Mouse (Mus musculus) liver, embryonic 15.5 days (tissue): ENCODE data around the gene Cdpf1. TPM values are rescaled to one million over a fixed set of nuclear protein-coding genes. Genes with fewer than 3 reads are reported as not detected.
A peak's percentile ranks its signal among the peaks of the same experiment; 100 is the strongest.

Experiments used
- ATAC-seq: fragments of 200-750 bp; cut with Nextera tagmentation; 2 replicates; pipeline ENCODE4 v1.8.0; 2017; ENCODE audit warnings: moderate number of reproducible peaks, mild to moderate bottlenecking, moderate library complexity; ENCODE audit not compliant: insufficient read depth
- H3K27ac ChIP-seq: fragments of 300-500 bp; sonication (generic); replicated peaks from 2 replicates; pipeline ENCODE4 v1.5.1; 2015; ENCODE audit warnings: mild to moderate bottlenecking, inconsistent platforms
- H3K27me3 ChIP-seq: fragments of 300-500 bp; sonication (generic); 2 replicates; pipeline ENCODE4 v1.6.1; 2015; ENCODE audit warnings: mild to moderate bottlenecking, inconsistent platforms
- H3K36me3 ChIP-seq: fragments of 300-500 bp; sonication (generic); replicated peaks from 2 replicates; pipeline ENCODE4 v1.6.1; 2015; ENCODE audit warnings: moderate library complexity, mild to moderate bottlenecking, inconsistent platforms
- H3K4me1 ChIP-seq: fragments of 300-500 bp; sonication (generic); replicated peaks from 2 replicates; pipeline ENCODE4 v1.6.1; 2015; ENCODE audit warnings: inconsistent platforms
- H3K4me2 ChIP-seq: fragments of 300-500 bp; sonication (generic); 2 replicates; pipeline ENCODE4 v1.6.1; 2015; ENCODE audit warnings: moderate library complexity, mild to moderate bottlenecking, inconsistent platforms
- H3K4me3 ChIP-seq: fragments of 300-500 bp; sonication (generic); replicated peaks from 2 replicates; pipeline ENCODE4 v1.5.1; 2015; ENCODE audit warnings: mild to moderate bottlenecking, inconsistent platforms
- H3K9ac ChIP-seq: fragments of 300-500 bp; sonication (generic); 2 replicates; pipeline ENCODE4 v1.6.1; 2015; ENCODE audit warnings: moderate library complexity, mild to moderate bottlenecking, inconsistent platforms
- H3K9me3 ChIP-seq: fragments of 300-500 bp; sonication (generic); replicated peaks from 2 replicates; pipeline ENCODE4 v1.6.1; 2016; ENCODE audit warnings: inconsistent platforms
- whole genome bisulfite sequencing: fragments of 180-500 bp; shearing (Covaris S2); methylation state at CpG from one replicate; pipeline ENCODE4 v1.1.7; 2015; ENCODE audit warnings: mixed read lengths; ENCODE audit not compliant: insufficient replicate concordance; 5-methylcytosine and 5-hydroxymethylcytosine counted together
- polyA plus RNA-seq: library from polyadenylated mRNA; unstranded; fragments of >200 nt; fragmentation: Nextera tagmentation; extraction: Ambion mirVana; gene quantifications from 2 replicates; pipeline ENCODE4 v1.2.1, GENCODE M21; 2015

Cdpf1 gene
- polyA plus RNA-seq, 1 experiment from 2014 or later: 20.9 TPM

DNA sequence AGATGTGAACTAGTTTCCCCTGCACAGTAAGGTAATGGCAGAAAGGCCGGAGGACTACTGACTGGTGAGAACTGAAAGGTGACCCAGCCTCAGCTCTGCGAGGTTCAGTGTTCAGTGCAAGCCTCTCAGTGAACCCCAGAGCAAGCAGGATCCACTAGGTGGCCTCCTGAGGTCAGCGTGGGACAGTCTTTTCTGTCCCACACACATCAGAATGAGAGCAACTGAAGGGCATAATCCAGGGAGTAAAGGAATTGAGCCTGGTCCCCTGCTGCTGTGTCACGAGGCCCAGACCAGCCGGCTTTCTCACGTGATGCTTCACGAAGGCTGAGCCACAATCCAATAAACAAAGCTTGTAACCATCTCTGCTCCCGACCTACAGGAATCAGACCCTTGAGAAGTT, 3.1 kb downstream of the Cdpf1 start:
- no peak for ATAC-seq
- H3K36me3 ChIP-seq: no peaks in the 10 kb centered on the region
- no peaks in the 10 kb centered on the region for H3K27me3 ChIP-seq
- no peak overlapping the region for H3K4me2 ChIP-seq
- H3K9me3 ChIP-seq: no peaks in the 10 kb centered on the region
- H3K9ac ChIP-seq: no peak overlapping the region
- H3K4me1 ChIP-seq: peaks cover 38% of the 10 kb centered on the region
- WGBS: 68% methylated on average over 8 of the region's 8 CpGs
- H3K27ac ChIP-seq: no peak overlapping the region
- H3K4me3 ChIP-seq: no peak overlapping the region

DNA sequence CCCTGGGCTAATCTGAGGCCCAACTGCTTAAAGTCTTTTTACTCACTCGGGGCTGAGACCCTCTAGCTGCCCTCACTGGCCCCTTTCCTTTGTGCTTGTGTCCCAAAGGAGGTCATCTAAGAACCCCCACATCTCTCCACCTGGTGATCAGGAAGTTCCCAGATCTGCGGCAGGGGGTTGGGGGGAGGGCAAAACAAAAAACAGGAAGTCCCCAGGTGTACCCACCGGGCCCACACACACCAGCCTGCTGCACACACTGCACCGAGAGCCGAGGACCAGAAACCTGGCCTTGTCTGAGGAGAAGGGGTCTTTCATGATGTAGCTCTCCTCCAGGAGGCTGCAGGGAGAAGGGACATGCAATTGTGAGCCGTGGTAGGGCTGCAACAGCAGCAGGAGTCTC, 3.5 kb downstream of the Cdpf1 start:
- Histone ChIP-seq H3K9ac (no peak overlapping the region), H3K36me3 (no peaks in the 10 kb centered on the region), H3K4me3 (no peak overlapping the region), H3K4me1 (peaks cover 34% of the 10 kb centered on the region), H3K9me3 (no peaks in the 10 kb centered on the region), H3K27ac (no peak overlapping the region), H3K27me3 (no peaks in the 10 kb centered on the region), H3K4me2 (no peak overlapping the region)
- no peak for ATAC-seq
- WGBS: 54% methylated on average over 6 of the region's 6 CpGs

DNA sequence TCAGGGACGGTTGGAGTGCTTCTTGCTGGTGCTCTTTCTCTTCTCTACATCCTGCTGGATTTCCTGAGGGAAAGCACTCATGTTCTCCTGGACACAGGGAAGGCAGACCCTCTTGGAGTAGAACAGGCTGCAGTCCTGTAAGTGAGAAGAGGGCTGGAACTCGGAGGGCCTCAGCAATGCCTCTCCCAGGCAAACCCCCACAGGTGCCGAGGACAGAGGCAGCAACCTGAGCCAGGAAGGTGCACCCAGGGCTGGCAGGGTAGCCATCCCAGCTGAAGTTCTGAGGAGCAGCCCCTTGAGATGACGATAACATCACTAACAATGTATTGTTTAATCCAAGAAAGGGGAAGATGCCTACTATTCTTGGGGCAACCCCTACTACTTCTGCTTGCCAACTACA, 4.1 kb downstream of the Cdpf1 start:
- no peaks in the 10 kb centered on the region for H3K27me3 ChIP-seq
- no peak overlapping the region for H3K9ac ChIP-seq
- 55% methylated on average over 4 of the region's 4 CpGs for WGBS
- H3K4me2 ChIP-seq: no peak overlapping the region
- no peaks in the 10 kb centered on the region for H3K36me3 ChIP-seq
- H3K9me3 ChIP-seq: no peaks in the 10 kb centered on the region
- H3K4me1 ChIP-seq: peaks cover 29% of the 10 kb centered on the region
- no peak overlapping the region for H3K27ac ChIP-seq
- no peak for ATAC-seq
- no peak overlapping the region for H3K4me3 ChIP-seq

DNA sequence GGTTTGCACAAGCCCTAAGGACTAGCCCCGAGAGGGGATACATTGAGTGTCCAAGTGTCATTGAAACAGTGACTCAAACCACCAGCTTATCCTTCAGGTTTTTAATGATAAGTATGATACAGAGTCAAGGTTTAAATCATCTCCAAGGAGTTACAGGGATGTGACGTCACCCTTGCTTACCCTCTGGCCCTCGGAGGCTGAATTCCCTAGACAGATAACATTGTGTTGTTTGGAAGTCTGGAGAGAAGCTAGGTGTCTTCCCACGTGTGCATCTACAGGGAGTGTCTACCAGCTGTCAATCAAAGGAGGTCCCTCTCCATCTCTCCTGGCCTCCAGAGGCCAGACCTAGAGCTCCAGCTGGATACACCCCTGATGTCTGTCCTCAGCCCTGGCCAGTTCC, 4.6 kb downstream of the Cdpf1 start:
- no peak for ATAC-seq
- H3K27ac ChIP-seq: no peak overlapping the region
- no peaks in the 10 kb centered on the region for H3K9me3 ChIP-seq
- no peak overlapping the region for H3K4me3 ChIP-seq
- H3K4me2 ChIP-seq: no peak overlapping the region
- H3K9ac ChIP-seq: no peak overlapping the region
- no peaks in the 10 kb centered on the region for H3K27me3 ChIP-seq
- H3K4me1 ChIP-seq: peaks cover 24% of the 10 kb centered on the region
- H3K36me3 ChIP-seq: no peaks in the 10 kb centered on the region
- 61% methylated on average over 4 of the region's 4 CpGs for WGBS

DNA sequence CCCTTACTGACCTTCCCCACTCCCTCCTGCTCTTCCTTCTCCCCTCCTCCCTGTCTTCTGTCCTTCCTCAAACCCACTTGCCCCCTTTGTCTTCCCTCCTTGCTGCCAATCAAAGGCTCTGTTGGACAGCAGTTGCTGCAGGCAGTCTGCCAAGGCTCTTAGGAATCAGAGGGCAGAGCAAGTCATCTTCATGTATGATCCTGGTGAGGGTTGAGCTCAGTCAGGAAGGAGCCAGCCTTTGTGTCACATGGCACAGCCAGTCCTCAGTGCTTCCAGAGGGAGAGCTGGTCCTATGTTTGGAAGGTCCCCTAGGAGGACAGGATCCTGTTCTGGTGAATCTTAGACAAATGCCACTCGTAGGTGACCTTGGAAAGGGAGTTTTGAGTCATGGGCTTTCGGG, 8.6 kb downstream of the Cdpf1 start:
- Histone ChIP-seq H3K4me3 (no peak overlapping the region), H3K9me3 (no peaks in the 10 kb centered on the region), H3K27me3 (no peaks in the 10 kb centered on the region), H3K27ac (no peak overlapping the region), H3K4me1 (no peaks in the 10 kb centered on the region), H3K36me3 (peaks cover 14% of the 10 kb centered on the region; the same call in 1 of the 2 replicates), H3K4me2 (no peak overlapping the region), H3K9ac (no peak overlapping the region)
- ATAC-seq: no peak
- WGBS: 54% methylated on average over 2 of the region's 2 CpGs

DNA sequence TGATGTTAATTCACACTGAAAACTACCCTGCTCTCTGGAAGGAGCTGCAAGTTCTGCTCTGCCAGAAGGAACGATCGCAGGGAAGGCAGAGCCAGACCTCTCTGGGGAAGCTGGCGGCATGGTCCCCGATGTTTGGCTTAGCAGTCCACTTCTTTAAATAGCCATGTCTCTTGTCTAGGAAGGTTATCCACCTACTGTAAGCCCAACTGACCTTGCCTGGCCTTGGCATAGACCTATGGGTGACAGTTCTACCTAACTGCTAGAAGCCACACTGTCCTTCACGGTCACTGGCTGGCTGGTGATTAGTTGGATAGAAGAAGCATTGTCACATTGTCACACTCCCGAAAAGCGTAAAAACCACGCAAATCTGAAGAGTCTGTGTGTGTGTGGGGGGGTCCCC, 12.8 kb downstream of the Cdpf1 start:
- H3K4me1 ChIP-seq: no peaks in the 10 kb centered on the region
- H3K4me2 ChIP-seq: no peak overlapping the region
- no peak overlapping the region for H3K9ac ChIP-seq
- H3K27ac ChIP-seq: no peak overlapping the region
- WGBS: 74% methylated on average over 8 of the region's 8 CpGs
- no peak for ATAC-seq
- no peak overlapping the region for H3K4me3 ChIP-seq
- H3K36me3 ChIP-seq: peaks cover 18% of the 10 kb centered on the region; the same call in 1 of the 2 replicates
- H3K27me3 ChIP-seq: no peaks in the 10 kb centered on the region
- H3K9me3 ChIP-seq: no peaks in the 10 kb centered on the region

DNA sequence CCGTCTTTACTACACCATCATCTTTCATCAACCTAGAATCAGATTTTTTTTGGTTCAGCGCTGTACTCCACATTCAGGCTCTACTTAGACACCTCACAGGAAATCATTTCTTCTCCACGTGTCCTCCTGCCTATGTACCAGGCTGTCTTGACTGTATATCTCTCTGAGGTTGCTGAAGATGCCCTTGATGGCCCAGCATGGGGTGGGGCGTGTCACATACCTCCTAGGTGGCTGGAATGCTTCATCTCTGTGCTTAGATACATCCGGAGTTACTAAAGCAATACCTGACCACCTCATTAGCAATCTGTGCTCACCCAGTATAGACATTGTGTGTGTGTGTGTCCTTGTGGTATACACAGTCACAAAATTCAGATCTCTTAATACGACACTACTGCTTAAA, 16.0 kb downstream of the Cdpf1 start:
- 49% methylated on average over 6 of the region's 6 CpGs for WGBS
- no peak for ATAC-seq
- Histone ChIP-seq H3K36me3 (peaks cover 23% of the 10 kb centered on the region; the same call in 1 of the 2 replicates), H3K27ac (no peak overlapping the region), H3K4me3 (no peak overlapping the region), H3K9ac (no peak overlapping the region), H3K4me2 (no peak overlapping the region), H3K4me1 (no peaks in the 10 kb centered on the region), H3K27me3 (no peaks in the 10 kb centered on the region), H3K9me3 (no peaks in the 10 kb centered on the region)

DNA sequence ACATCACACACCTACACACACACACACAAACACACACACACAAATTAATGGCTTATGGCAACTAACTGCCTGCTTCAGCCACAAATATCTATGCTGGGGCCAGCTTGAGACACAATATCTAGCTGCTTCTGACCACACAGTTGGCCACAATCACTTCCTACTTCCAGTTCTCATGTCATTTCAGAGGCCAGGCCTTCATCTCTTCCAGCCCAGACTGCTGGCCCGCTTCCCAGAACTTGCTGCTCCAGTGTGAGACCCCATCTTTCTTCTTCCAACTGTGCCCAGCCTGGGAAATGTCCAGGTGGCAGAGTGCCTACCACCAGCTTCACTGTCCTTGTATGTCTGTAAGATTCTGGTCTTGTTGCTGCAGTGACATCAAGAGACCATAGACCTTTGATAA, 18.7 kb downstream of the Cdpf1 start:
- no peaks in the 10 kb centered on the region for H3K9me3 ChIP-seq
- no peaks in the 10 kb centered on the region for H3K4me1 ChIP-seq
- no peak overlapping the region for H3K4me2 ChIP-seq
- no peak for ATAC-seq
- no peak overlapping the region for H3K4me3 ChIP-seq
- no peaks in the 10 kb centered on the region for H3K27me3 ChIP-seq
- 15% methylated on average over 1 of the region's 1 CpGs for WGBS
- H3K36me3 ChIP-seq: 0 out of 2 replicates have a peak, but pooled peaks cover 7% of the 10 kb centered on the region
- no peak overlapping the region for H3K27ac ChIP-seq
- no peak overlapping the region for H3K9ac ChIP-seq

DNA sequence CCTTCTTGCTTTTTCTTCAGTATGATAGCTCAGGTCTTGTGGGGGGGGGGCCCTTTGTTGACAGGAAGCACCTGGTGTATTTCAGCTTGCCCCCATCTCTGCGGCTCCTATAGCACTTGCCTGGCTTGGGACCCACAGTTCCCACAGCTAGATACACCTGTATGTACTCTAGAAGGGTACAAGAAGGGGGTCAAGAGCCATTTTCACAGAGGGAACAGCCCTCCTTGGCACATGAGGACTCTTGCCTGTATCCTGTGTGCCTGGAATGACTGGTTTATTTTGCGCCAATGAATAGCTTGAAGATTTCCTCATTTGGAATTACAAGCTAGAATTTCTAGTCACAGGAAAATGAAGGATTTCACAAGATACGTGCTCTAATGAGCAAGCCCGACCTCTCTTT, 20.0 kb downstream of the Cdpf1 start:
- Histone ChIP-seq H3K36me3 (0 out of 2 replicates have a peak, but pooled peaks cover 5% of the 10 kb centered on the region), H3K9me3 (no peaks in the 10 kb centered on the region), H3K4me2 (no peak overlapping the region), H3K27me3 (no peaks in the 10 kb centered on the region), H3K4me3 (no peak overlapping the region), H3K4me1 (peaks cover 5% of the 10 kb centered on the region; the same call in 1 of the 2 replicates), H3K27ac (no peak overlapping the region), H3K9ac (no peak overlapping the region)
- no peak for ATAC-seq
- 68% methylated on average over 4 of the region's 4 CpGs for WGBS

DNA sequence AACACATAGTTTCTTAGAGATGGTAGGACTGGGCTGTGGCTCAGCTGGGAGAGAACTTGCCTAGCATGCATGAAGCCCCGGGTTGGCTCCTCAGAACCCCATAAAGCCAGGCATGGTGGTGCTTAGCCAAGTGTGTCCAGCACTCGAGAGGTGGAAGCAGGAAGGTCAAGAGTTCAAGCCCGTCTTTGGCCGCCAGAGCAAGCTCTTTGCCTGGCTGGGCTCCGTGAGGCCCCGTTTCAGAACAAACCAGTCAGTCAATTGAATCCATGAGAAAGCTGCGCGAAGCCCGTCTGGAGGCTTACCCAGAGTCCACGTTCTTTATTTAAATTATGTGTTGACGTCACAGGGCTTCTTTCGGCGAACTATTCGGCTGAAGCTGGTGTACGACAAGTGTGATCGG, 22.9 kb downstream of the Cdpf1 start:
- Histone ChIP-seq H3K36me3 (0 out of 2 replicates have a peak, but pooled peaks cover 5% of the 10 kb centered on the region), H3K4me1 (peaks cover 6% of the 10 kb centered on the region; the same call in 1 of the 2 replicates), H3K4me3 (no peak overlapping the region), H3K27me3 (no peaks in the 10 kb centered on the region), H3K9ac (no peak overlapping the region), H3K27ac (no peak overlapping the region), H3K4me2 (no peak overlapping the region), H3K9me3 (no peaks in the 10 kb centered on the region)
- whole genome bisulfite sequencing: 63% methylated on average over 16 of the region's 16 CpGs
- ATAC-seq: no peak

DNA sequence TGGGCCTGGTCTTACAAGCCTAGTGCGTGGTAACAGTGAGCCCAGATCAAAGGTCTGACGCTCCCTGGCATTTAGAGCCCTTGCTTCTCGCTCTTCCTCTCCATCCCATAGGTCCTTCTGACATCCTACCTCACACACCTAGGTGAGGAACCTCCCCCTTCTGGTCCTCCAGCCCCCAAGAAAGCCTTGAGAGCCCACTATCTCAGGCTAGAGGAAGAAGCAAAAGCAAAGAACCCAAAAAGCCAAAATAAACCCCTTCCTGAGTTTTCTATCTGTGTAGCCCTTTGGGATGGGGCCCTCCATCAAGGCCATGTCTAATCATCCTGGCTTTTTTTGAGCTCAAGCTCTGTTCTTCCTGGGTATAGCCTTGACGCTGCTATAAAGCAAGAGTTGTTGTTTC, 23.4 kb downstream of the Cdpf1 start:
- no peak overlapping the region for H3K4me2 ChIP-seq
- 63% methylated on average over 4 of the region's 4 CpGs for WGBS
- no peak overlapping the region for H3K9ac ChIP-seq
- no peak for ATAC-seq
- 0 out of 2 replicates have a peak, but pooled peaks cover 5% of the 10 kb centered on the region for H3K36me3 ChIP-seq
- H3K27ac ChIP-seq: 0 out of 2 replicates have a peak overlapping the region, but pooled peaks have one; percentile 42
- no peak overlapping the region for H3K4me3 ChIP-seq
- peaks cover 6% of the 10 kb centered on the region; the same call in 1 of the 2 replicates for H3K4me1 ChIP-seq
- H3K27me3 ChIP-seq: no peaks in the 10 kb centered on the region
- no peaks in the 10 kb centered on the region for H3K9me3 ChIP-seq

DNA sequence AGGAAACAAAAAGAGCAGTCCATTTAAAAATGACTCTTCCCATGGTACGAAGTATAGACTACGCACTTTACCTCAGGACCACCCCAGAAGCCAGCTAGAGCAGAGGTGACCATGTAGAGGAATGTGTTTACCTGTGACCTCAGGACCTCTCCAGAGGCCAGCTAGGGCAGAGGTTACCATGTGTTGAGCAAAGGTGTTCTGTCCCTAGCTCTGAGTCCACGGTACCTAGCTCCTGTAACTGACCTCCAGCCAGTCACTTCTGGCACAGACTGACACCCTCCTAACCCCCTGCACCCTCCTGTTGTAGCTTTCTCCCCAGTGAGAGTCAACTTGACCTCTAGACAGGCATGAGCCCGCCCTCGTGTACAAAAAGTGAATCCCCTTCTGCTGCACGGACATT, 24.0 kb downstream of the Cdpf1 start:
- 60% methylated on average over 6 of the region's 6 CpGs for WGBS
- no peak overlapping the region for H3K4me2 ChIP-seq
- H3K27me3 ChIP-seq: no peaks in the 10 kb centered on the region
- 0 out of 2 replicates have a peak, but pooled peaks cover 5% of the 10 kb centered on the region for H3K36me3 ChIP-seq
- no peak overlapping the region for H3K4me3 ChIP-seq
- H3K9ac ChIP-seq: no peak overlapping the region
- H3K4me1 ChIP-seq: peaks cover 6% of the 10 kb centered on the region; the same call in 1 of the 2 replicates
- ATAC-seq: peak; percentile 88
- no peaks in the 10 kb centered on the region for H3K9me3 ChIP-seq
- peak overlapping the region; percentile 68; the same call in 1 of the 2 replicates for H3K27ac ChIP-seq
